Mouse (Mus musculus) right cerebral cortex, postnatal 10 days (tissue): ENCODE data around the gene Scnm1.
"Not testable (repeated sequence)": the region's sequence is repeated elsewhere in the genome, so short reads cannot be mapped to it uniquely, and the experiment has no call there.

Source experiments
- DNase-seq, 2 experiments: peaks; one replicate each; pipeline ENCODE4 v3.0.0; 2021; ENCODE audit warnings: low spot score in 2 of 2

The Scnm1 gene

DNA sequence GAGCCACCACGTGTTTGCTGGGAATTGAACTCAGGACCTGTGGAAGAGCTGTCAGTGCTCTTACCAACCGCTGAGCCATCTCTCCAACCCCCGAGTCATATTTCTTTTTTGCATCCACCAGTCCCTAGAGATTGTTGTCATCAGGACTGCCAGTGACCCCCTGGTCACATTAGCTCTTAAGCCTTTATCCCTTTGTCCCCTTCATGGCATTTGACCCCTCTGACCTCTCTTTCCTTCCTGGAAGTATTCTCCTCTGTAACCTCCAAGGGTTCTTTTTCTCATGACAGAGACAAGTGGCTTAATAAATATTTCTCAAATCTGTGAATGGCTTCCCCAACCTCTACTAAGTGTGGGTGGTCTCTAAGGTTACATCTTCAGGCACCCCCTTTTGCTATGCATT, 14.1 kb upstream of the Scnm1 start:
- no peak for DNase-seq

DNA sequence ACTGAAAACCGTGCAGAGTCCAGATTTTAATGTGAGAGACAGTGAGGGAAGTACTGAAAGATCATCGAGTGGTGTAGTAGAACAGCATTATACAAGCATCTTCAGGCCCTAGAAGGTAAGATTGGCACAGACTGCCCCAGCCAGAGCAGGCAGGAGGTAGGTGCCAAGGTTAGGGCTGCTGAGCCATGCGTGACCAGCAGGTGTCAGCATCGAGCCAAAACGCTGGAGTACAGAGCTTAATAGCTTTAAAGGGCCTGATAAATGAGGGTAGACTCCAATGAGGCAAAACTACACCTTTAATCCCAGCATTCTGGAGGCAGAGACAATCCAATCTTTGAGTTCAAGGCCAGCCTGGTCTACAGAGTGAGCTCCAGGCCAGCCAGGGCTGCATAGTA, 8.8 kb upstream of the Scnm1 start:
- peak; percentile 79 to 90 for DNase-seq

DNA sequence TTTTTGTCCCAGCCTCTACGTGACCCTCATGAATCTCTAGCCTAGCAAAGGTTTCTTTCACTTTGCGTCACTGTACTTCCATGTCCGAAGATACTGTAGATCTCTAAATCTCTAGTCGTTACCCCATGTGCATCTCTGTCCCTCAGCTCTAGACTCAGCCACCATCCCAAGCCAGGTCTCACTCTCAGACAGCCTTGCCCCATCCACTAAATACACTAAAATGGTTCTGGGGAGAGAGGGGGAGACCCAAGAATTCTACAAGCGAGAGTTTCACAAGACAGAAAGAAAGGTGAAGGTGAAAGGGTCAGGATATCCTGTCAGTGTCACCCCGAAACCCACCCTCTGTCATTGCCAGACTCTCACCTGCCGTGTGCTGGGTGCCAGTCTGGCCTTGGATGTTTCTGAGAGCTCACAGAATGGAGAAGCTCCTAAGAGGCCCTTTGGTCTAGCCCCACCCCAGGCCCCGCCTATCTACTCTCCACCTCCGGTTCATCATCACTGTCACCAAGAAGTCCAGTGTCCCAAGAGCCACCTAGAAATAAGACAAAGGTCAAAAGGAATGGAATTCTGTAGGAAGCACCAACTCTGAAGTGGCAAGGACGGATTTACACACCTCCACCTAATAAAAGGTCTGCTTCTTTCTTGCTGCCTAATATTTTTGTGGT, 8.3 kb upstream of the Scnm1 start, which contains the start of gene Tnfaip8l2:
Gene Tnfaip8l2 (minus strand): TSS at position 409 of the 665 bp plus-strand sequence.
- DNase-seq, result no peak

DNA sequence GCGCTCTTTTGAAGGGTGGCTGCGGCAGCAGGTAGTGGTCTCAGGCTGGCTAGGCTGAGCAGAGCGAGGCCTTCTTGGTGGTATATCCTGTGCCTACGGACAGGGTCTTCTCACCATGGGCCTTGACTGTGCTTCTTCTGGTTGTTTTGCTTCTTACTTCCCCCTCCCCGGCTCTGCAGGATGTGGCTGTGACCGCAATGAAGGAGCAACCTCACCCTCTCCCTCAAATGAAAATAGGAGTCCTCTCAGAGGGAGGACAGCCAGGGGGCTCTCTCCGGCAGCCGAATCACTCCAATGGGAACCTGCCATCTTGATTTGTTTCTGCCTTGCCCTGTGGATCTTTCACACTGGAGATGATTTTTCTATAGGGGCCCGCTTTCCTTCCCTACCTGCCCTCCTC, 7.7 kb upstream of the Scnm1 start:
- DNase-seq, result no peak

DNA sequence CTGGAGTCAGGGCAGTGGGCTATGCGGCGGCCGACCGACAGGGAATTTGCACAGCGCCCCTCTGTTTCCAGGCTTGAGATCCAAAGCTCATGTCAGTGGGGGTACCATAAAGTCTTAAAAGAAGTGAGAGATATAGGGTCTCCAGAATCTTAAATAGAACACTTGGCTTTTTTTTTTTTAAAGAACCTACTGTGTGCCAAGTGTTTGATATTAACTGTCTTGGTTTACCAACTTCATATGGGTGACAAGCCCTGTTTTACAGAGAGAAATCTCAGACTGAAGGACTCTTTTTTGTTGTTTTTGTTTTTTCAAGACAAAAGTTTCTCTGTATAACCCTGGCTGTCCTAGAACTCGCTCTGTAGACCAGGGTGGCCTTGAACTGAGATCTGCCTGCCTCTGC, 7.0 kb upstream of the Scnm1 start:
- DNase-seq, result no peak

DNA sequence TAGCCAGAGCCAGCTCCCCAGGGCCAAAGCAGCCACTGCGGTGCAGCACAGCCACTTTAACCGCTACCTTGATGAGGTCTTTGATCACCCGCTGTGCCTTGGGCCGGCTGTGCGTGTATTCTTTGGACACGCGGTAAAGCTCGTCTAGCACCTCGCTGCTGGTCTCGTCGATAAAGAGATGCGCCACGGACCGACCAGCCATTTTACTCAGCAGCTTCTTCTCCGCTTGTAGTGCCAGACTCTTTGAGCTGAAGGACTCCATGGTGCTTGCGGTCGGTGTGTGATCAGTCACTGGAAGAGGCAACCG, 6.4 kb upstream of the Scnm1 start:
- DNase-seq, result no peak

DNA sequence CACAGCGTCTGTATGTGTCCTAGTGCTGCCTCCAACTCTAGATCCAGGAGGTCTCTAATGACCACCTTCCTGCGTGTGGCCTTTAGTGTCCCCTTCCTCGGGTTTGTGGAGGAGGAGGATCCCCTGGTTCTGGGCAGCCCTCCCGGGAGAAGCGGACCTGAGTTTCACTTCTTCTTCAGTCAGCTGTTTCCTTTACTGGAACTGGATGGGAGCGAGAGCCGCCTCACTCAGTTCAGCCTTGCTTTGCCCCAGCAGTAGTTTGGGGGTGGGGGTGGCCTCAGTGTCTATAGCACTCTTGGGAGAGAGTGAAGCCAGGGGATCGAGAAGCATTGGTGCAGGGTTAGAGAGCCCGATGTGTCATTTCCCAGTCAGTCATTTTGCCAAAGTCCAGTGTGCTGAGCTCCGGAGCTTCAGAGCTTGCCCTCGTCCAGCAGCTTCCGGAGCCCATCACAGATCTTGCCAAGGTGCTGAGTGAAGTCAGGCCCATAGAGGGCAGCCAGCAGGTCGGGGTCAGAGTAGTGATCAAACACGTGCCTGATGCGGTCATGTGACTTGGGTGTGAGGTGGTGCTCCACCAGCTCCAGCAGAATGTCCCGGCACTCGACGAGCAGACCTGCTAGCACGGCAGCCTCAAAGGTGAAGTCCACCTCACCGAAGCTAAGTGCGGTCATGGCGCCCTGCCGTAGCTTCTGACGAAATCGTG, 5.9 kb upstream of the Scnm1 start:
- no peak for DNase-seq

DNA sequence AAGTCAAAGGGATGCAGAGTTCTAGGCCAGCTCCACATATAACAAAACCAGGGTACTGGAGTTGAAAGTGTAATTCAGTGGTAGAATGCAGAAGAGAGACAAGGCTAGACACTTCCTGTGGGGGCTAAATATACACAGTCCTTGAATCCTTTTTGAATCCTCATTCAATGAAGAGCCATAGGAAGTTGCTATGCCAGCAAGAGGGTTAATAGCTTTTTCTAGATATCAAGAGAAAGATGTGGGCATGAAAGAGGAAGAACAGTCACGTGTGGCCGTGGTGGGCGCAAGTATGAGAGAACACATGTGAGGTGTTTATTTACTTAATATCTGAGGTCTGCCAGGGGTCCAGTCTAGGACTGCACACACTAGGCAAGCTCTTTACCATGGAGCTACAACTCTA, 2.5 kb upstream of the Scnm1 start:
- DNase-seq, result no peak

DNA sequence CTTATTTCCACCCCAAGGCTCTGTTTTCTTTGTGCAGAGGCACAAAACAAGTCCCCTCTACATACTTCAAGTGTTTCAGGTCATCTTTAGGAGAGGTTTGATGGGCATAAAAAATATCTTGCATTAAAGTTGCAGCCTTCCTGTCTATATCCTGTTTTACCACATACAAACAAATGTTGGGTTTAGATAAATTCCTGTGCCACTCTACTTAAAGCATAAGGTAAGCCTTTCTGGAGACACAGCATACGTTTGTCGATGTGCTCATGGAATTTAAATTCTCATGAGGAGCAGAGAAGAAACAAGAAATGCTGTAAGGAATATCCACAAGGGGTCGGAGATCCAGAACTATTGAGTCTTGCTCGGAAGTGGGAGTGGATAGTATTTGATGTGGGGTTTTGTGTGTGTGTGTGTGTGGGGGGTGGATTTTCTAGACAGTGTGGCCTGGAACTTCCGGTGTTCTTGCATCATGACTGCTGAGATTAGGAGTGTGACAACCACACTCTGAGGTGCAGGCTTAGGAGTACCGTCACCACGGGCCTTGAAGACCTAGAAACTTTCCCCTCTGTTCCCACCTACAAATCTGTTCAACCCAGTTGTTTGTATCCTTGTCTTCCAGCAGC, 1.7 kb upstream of the Scnm1 start:
- no peak for DNase-seq

DNA sequence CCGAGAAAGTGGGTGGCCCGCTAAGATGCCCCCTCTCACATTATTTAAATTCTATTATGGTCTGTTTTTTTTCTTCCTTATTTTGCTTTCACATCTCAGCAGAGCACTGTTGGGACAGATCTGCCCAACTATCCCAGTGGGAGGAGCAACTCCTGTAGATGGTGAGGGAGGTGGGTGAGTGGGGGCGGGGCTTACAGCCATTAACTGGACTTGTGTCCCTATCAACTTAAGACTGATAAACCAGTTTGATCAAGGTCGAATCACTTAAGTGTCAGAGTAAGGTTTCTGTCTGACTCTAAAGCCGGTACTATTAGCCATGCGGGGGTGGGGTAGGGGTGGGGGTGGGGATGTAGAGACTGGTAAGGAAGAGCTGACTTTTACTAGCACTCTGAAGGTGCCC, 1.2 kb upstream of the Scnm1 start:
- DNase-seq, result peak; percentile 68 to 69

DNA sequence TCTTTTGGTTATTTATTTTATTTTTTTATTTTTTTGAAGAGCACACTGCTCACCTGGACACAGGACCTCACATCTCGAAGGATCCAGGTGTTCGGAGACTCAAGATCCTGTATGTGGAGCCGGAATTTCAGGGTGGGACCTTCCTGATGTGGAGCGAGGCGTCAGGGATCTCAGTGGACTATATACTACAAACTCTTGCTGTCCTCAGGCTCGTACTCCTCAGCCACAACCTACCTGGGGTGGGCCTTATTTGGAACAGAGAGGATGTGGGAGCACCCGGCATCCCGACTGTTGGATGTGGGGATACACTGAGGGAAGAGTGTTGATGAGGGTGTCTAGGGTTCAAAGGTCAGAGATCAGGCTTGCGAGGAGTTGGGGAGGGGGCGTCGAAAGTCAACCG, 322 bp upstream of the Scnm1 start:
- DNase-seq, result not testable (repeated sequence)

DNA sequence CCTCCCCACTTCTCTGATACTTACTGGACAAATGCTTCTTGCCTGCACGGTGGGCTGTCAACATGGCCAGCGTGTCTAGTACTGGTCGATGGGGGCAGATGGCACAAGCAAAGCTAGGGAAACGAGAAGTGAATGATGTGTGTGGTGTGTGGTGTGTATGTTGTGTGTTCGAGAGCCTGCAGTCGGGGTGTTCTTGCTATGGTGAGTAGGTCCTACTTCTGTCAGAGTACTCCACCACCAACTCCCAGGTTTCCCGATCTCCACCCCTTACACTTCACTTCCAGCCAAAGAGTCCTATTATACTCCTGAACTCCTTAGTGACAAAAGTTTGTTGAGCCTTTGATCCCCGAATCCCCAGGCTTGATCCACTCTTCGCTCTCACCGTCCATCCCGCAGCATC, 635 bp downstream of the Scnm1 start:
- DNase-seq, result no peak

DNA sequence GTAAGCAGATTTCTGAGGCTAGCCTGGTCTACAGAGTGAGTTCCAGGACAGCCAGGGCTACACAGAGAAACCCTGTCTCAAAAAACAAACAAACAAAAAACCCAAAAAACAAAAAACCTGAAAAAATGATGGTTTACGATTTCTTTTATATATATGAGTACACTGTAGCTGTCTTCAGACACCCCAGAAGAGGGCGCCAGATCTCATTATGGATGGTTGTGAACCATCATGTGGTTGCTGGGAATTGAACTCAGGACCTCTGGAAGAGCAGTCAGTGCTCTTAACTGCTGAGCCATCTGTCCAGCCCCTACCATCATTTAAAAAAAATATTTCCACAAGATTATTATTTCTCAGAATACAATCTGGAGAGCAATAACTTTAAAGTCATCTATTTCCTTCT, 1.4 kb downstream of the Scnm1 start:
- not testable (repeated sequence) for DNase-seq

DNA sequence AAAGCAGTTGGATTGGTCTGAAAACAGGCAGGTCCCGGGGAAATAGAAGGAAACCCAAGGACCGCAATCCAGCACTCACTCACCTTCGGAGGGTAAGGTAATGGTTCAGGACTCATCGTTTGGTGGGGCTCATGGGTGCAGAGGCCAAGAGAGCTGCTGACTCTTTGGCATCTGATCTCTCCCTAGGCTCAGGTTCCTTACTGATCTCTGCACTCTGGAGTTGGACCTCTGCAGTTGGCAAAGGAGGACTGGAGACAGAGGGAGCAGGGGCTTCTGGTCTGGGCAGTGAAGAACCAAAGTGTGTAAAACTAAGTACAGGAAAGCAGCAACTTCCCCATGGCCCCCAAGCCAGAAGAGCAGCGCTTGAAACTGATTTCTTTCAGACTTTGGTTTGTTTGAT, 3.7 kb downstream of the Scnm1 start:
- no peak for DNase-seq

DNA sequence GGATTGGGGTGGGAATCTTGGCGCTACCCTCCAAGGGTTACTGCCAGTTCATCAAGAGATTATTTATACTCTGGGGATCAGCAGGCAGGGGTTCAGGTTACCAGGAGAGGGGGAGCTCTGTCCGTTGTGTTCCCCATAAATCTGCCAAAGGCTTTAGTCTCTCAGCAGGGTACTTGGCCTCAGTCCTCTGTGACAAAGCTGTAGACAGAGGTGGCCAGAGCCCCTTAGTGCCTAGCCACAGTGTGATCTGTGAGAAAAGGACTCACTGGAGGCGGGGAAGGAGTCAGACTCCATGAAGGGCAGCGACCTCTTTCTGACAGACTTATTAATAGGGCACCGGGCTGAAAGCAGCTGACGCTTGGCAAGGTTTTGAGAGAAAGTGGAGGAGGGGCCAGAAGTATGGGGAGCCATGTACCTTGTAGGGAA, 4.6 kb downstream of the Scnm1 start:
- DNase-seq, result no peak

DNA sequence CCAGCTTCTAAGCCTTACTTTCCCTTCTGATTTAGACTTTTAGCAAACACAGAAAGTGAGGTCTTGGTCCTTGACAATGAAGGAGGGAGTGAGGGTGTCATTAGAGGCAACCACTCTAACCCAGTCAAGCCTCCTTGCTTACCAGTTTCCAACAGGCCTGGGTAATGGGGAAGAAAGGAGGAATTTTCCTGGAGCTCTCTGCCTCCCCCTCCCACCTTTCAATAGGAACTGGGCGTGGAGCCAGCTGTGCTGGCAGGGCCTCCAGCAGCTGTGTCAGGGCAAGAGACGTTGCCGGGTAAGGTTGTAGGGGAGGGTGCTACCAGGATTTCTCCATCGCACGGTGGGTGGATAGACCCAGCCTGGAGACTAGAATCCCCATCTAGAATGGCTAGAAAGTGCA, 8.8 kb downstream of the Scnm1 start:
- peak; percentile 75 to 77 for DNase-seq

DNA sequence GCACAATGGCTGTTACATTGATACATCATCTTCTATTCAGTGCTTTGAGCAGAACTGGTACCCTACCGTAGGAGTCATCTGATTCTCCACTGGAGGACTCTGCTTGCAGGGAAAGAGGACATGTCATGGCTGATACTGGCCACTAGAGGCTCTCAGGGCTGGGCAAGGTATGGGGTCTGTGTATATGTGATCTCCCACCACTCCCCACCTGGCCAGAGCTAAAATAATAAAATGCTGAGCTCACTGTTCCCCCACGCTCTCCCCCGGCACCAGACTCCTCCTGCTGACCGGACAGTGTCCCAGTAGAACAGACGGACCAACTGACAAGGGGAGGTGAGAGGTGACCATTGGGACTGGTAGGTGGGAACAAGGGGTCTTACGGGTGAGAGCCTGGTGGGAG, 9.6 kb downstream of the Scnm1 start, which contains the start of gene Tmod4:
Gene Tmod4 (plus strand): TSS at position 231 of the 400 bp plus-strand sequence.
- no peak for DNase-seq

DNA sequence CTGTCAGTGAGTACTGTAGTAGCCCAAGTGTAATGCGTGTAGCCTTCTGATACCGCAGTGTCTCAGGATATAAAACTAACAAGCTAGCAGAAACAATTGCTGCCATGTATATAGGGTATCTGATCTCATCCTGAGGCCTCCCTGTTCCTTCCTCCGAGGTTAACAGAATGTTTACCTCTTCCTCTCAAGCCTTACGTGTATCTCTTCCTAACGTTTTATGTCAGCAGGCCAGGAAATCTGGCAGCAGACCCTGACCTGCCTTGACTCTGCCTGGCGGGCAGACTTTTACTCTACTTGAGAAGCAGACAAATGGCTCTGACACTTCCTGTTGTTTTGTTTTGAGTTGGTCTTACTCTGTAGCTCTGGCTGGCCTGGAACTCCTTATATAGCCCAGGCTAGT, 12.2 kb downstream of the Scnm1 start:
- no peak for DNase-seq

DNA sequence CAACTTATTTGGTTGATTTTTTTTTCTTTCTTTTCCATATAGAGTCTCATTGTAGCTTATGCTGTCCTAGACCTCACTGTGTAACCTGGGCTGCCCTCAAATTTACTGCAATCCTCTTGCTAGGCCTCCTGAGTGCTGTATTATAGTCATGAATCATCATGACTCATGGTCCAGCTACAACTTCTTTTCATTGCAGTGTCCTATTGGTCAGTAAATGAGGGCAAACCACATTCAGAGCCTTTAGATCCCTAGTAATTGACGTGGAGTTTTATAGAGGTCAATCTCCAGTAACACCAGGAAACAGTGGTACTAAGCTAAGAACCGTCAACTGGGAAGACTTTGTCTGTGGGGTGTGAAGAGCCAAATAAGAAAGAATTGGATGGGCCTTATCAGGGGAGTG, 16.1 kb downstream of the Scnm1 start:
- no peak for DNase-seq

DNA sequence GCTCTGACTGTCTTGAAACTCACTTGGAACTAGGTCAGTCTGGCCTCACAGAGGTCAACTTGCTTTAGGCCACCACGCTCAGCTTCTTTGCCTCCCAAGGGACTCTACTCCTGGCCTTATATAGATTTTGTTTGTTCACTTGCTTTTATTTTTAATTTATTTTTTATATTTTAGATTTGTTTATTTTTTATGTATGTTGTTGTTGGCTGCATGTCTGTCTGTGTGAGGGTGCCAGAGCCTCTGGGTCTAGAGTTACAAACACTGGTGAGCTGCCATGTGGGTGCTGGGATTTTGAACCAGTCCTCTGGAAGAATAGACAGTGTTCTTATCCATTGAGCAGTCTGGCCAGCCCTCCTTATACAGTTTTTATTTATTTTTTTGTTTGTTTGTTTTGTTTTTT, 21.1 kb downstream of the Scnm1 start:
- no peak for DNase-seq

DNA sequence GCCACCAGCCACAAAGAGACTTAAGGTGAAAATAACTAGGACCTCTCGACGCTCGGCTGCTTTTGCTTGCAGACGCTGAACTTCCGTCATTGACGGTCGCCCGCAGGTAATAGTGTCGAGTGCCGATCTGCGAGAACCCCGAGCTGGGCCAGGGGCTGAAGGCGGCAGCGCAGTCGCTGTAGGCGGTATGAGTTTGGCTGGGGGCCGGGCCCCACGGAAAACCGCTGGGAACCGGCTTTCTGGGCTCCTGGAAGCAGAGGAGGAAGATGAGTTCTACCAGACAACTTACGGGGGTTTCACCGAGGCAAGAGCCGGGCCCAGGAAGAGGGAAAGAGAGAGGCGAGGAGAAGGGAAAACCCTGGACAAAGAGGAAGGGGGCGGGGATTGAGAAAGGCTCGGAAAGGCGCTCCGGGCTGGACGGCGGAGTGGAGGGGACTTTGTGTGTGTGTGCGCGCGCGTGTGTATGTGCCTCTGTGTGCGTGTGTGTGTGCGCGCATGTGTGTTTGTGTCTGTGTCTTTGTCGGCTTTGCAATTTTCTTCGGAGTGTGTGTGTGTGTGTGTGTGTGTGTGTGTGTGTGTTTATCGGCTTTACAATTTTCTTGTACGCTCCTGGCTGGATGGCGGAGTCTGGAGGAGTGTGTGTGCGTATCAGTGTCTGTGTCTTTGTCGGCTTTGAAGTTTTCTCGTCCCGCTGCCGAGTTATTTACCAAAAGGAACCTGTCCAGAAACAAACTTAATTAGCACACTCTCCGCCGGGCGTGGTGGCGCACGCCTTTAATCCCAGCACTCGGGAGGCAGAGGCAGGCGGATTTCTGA, 22.7 kb downstream of the Scnm1 start, which contains the start of gene Vps72:
Gene Vps72 (plus strand): TSS at position 112 of the 816 bp plus-strand sequence.
- peak; percentile 94 for DNase-seq

DNA sequence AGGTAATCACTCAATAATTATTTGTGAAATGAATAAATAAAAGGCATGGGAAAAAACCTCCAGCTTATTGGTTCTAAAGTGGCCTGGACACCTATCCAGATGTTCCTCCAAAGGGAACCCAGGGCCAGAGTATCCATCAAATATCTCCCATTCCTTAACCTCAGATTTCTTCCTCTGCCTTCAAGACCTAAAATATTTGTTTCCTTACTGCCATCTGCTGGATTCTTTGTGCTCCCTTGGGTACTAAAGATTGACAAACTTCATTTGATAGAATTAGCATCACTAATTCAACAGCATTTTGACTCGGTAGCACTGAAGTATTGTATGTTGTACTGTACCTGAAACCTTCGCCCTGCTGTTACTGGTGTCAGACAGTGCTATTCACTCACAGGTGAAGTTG, 25.9 kb downstream of the Scnm1 start:
- no peak for DNase-seq
